Mouse (Mus musculus): ENCODE measurements around the gene Slc26a11.

Slc26a11 gene

GRCm38 (mm10) chr11:119355443-119356385, at the start of gene Slc26a11, which contains the start of gene Sgsh:
Gene Slc26a11, plus strand, starts transcription at chr11:119355557.
Gene Sgsh, minus strand, starts transcription at chr11:119355536.
- peak; percentile 84 for DNase-seq (ENCODE audit: low read depth, low spot score)

- no peak for DNase-seq (ENCODE audit: low read depth, low spot score)
Observed at GRCm38 (mm10) chr11:119306762-119307657, 48.3 kb upstream of the Slc26a11 start.

- no peak for DNase-seq (ENCODE audit: low read depth, low spot score)
Observed at GRCm38 (mm10) chr11:119307658-119307867, 47.8 kb upstream of the Slc26a11 start, which contains the start of gene Card14. Gene Card14, plus strand, starts transcription at chr11:119307768.

GRCm38 (mm10) chr11:119307916-119308315, 47.4 kb upstream of the Slc26a11 start:
- DNase-seq (ENCODE audit: low read depth, low spot score) = no peak

- DNase-seq (ENCODE audit: low read depth, low spot score) = no peak
Observed at GRCm38 (mm10) chr11:119310621-119311020, 44.7 kb upstream of the Slc26a11 start.

- no peak for DNase-seq (ENCODE audit: low read depth, low spot score)
Observed at GRCm38 (mm10) chr11:119314252-119314936, 41.0 kb upstream of the Slc26a11 start.

- DNase-seq (ENCODE audit: low read depth, low spot score) = no peak
Observed at GRCm38 (mm10) chr11:119316720-119317119, 38.6 kb upstream of the Slc26a11 start.

GRCm38 (mm10) chr11:119322521-119322920, 32.8 kb upstream of the Slc26a11 start:
- no peak for DNase-seq (ENCODE audit: low read depth, low spot score)

GRCm38 (mm10) chr11:119325068-119325467, 30.3 kb upstream of the Slc26a11 start:
- DNase-seq (ENCODE audit: low read depth, low spot score) = peak; percentile 27

- DNase-seq (ENCODE audit: low read depth, low spot score) = no peak
Observed at GRCm38 (mm10) chr11:119330592-119330991, 24.8 kb upstream of the Slc26a11 start.

- DNase-seq (ENCODE audit: low read depth, low spot score) = peak; percentile 32
Observed at GRCm38 (mm10) chr11:119331970-119332369, 23.4 kb upstream of the Slc26a11 start.

GRCm38 (mm10) chr11:119338271-119339059, 16.9 kb upstream of the Slc26a11 start:
- no peak for DNase-seq (ENCODE audit: low read depth, low spot score)

GRCm38 (mm10) chr11:119339179-119339578, 16.2 kb upstream of the Slc26a11 start:
- no peak for DNase-seq (ENCODE audit: low read depth, low spot score)

GRCm38 (mm10) chr11:119339637-119340036, 15.7 kb upstream of the Slc26a11 start:
- peak; percentile 72 for DNase-seq (ENCODE audit: low read depth, low spot score)

GRCm38 (mm10) chr11:119344178-119344577, 11.2 kb upstream of the Slc26a11 start:
- no peak for DNase-seq (ENCODE audit: low read depth, low spot score)

- DNase-seq (ENCODE audit: low read depth, low spot score) = no peak
Observed at GRCm38 (mm10) chr11:119344865-119345264, 10.5 kb upstream of the Slc26a11 start.

- DNase-seq (ENCODE audit: low read depth, low spot score) = peak; percentile 27
Observed at GRCm38 (mm10) chr11:119347125-119347524, 8.2 kb upstream of the Slc26a11 start.

GRCm38 (mm10) chr11:119352113-119352512, 3.2 kb upstream of the Slc26a11 start:
- no peak for DNase-seq (ENCODE audit: low read depth, low spot score)

- DNase-seq (ENCODE audit: low read depth, low spot score) = no peak
Observed at GRCm38 (mm10) chr11:119353946-119354345, 1.4 kb upstream of the Slc26a11 start.

GRCm38 (mm10) chr11:119354798-119355442, 437 bp upstream of the Slc26a11 start:
- peak; percentile 53 for DNase-seq (ENCODE audit: low read depth, low spot score)
